Mouse (Mus musculus) spleen, adult 2 months (tissue): ENCODE data around the gene Wdr13. TPM values are rescaled to one million over a fixed set of nuclear protein-coding genes. Genes with fewer than 3 reads are reported as not detected.

Experiments
- DNase-seq, 2 experiments: peaks; one replicate each; pipeline versions ENCODE4 v3.0.0 to v3.0.0-alpha.2; 2012 to 2021; ENCODE audit warnings: low spot score in 2 of 2, low read depth in 1 of 2
- H3K27ac ChIP-seq: fragments of 200-500 bp; 2 replicates; pipeline ENCODE4 v1.5.1; 2012; ENCODE audit warnings: low read length, inconsistent platforms; ENCODE audit not compliant: insufficient read depth
- H3K27me3 ChIP-seq: fragments of 200-500 bp; 2 replicates; pipeline ENCODE4 v1.6.1; 2012; ENCODE audit warnings: mild to moderate bottlenecking, moderate library complexity, low read length, inconsistent platforms; ENCODE audit not compliant: control insufficient read depth, insufficient read depth
- H3K36me3 ChIP-seq: fragments of 200-500 bp; 2 replicates; pipeline ENCODE4 v1.6.1; 2012; ENCODE audit warnings: mild to moderate bottlenecking, low read length, inconsistent platforms; ENCODE audit not compliant: control insufficient read depth, insufficient read depth
- H3K4me1 ChIP-seq: fragments of 200-500 bp; 2 replicates; pipeline ENCODE4 v1.6.1; 2011; ENCODE audit warnings: inconsistent platforms; ENCODE audit not compliant: control insufficient read depth, insufficient read depth, insufficient read length
- H3K4me3 ChIP-seq: fragments of 200-500 bp; 2 replicates; pipeline ENCODE4 v1.5.1; 2011; ENCODE audit warnings: mild to moderate bottlenecking, inconsistent platforms; ENCODE audit not compliant: insufficient read depth, insufficient read length; ENCODE audit errors: extremely low read depth
- CTCF ChIP-seq: fragments of 200-500 bp; IDR thresholded peaks from 2 replicates; pipeline ENCODE4 v1.5.1; 2011; ENCODE audit warnings: mild to moderate bottlenecking, inconsistent platforms; ENCODE audit not compliant: insufficient read depth, insufficient read length, insufficient replicate concordance; ENCODE audit errors: extremely low read depth
- POLR2A ChIP-seq: fragments of 200-500 bp; IDR thresholded peaks from 2 replicates; pipeline ENCODE4 v1.6.1; 2011; ENCODE audit warnings: low read depth, low read length, inconsistent platforms
- WGBS: fragments of 180-500 bp; shearing (Covaris S2); methylation state at CpG from one replicate; pipeline ENCODE4 v1.1.7; 2018; 5-methylcytosine and 5-hydroxymethylcytosine counted together
- polyA plus RNA-seq: library from polyadenylated mRNA; depleted of rRNA; stranded (reverse); fragments of >200 nt; gene quantifications from 2 replicates; pipeline ENCODE4 v1.2.3, GENCODE M21; 2012; rRNA removed

Gene Wdr13
- polyA plus RNA-seq, 1 experiment: 64.1 TPM

- Histone ChIP-seq H3K36me3 (peaks cover 1% of the 10 kb centered on the region; the same call in 1 of the 2 replicates), H3K27me3 (no peaks in the 10 kb centered on the region), H3K4me3 (peak overlapping the region; percentile 76), H3K4me1 (peaks cover 2% of the 10 kb centered on the region), H3K27ac (peak overlapping the region; percentile 83)
- 41% methylated on average over 64 of the region's 64 CpGs for WGBS
- peak in 1 of 2 experiments; percentile 9 for DNase-seq
- TF ChIP-seq CTCF (no peak), POLR2A (no peak)
These were observed 58.7 kb downstream of the Wdr13 start for GRCm38 (mm10) chrX:8073881-8074429.

Other genes with a start within 250 kb of the Wdr13 start
- 34.7 and 49.5 TPM in 2 replicates for gene Slc35a2, start 248.9 kb downstream of the Wdr13 start, polyA plus RNA-seq
- 79.1 and 83.1 TPM in 2 replicates for gene Pqbp1, start 233.6 kb downstream of the Wdr13 start, polyA plus RNA-seq
- gene Timm17b, start 233.5 kb downstream of the Wdr13 start, polyA plus RNA-seq: 36.2 and 39.2 TPM in 2 replicates
- gene Gm10491, start 225.1 kb downstream of the Wdr13 start, polyA plus RNA-seq: not detected in 2 replicates
- not detected in 2 replicates for gene Gm10490, start 223.3 kb downstream of the Wdr13 start, polyA plus RNA-seq
- 0.15 and 0.16 TPM in 2 replicates for gene Pcsk1n, start 213.1 kb downstream of the Wdr13 start, polyA plus RNA-seq
- gene Eras, start 204.3 kb downstream of the Wdr13 start, polyA plus RNA-seq: not detected in 2 replicates
- gene Hdac6, start 185.0 kb downstream of the Wdr13 start, polyA plus RNA-seq: 16.9 and 17.2 TPM in 2 replicates
- 25.7 and 32.0 TPM in 2 replicates for gene Gata1, start 154.8 kb downstream of the Wdr13 start, polyA plus RNA-seq
- gene Glod5, start 114.4 kb downstream of the Wdr13 start, polyA plus RNA-seq: not detected in 2 replicates
- gene Suv39h1, start 58.1 kb downstream of the Wdr13 start, polyA plus RNA-seq: 14.1 and 17.4 TPM in 2 replicates
- 52.2 and 65.4 TPM in 2 replicates for gene Was, start 42.4 kb downstream of the Wdr13 start, polyA plus RNA-seq
- 89.2 and 95.6 TPM in 2 replicates for gene Rbm3, start 13.0 kb upstream of the Wdr13 start, polyA plus RNA-seq
- 13.9 and 16.5 TPM in 2 replicates for gene Tbc1d25, start 43.3 kb upstream of the Wdr13 start, polyA plus RNA-seq
- gene Ebp, start 60.6 kb upstream of the Wdr13 start, polyA plus RNA-seq: 40.9 and 64.1 TPM in 2 replicates
- gene Porcn, start 73.6 kb upstream of the Wdr13 start, polyA plus RNA-seq: 3.7 and 6.9 TPM in 2 replicates
- 17.0 and 20.3 TPM in 2 replicates for gene Ftsj1, start 119.5 kb upstream of the Wdr13 start, polyA plus RNA-seq
- gene Slc38a5, start 138.2 kb upstream of the Wdr13 start, polyA plus RNA-seq: 33.2 and 39.8 TPM in 2 replicates
- not detected in 2 replicates for gene Ssxb10, start 194.5 kb upstream of the Wdr13 start, polyA plus RNA-seq
- not detected in 2 replicates for gene Ssxb9, start 234.1 kb upstream of the Wdr13 start, polyA plus RNA-seq